Mouse (Mus musculus) layer of hippocampus, adult 8-10 months (tissue): Measurements from ENCODE around the gene Tmem182. TPM values are rescaled to one million over a fixed set of nuclear protein-coding genes. Genes with fewer than 3 reads are reported as not detected.

ENCODE experiments used
- DNase-seq, 2 experiments: peaks; one replicate each; pipeline ENCODE4 v3.0.0; 2022; ENCODE audit warnings: low spot score in 2 of 2
- total RNA-seq, 4 experiments: library from RNA; stranded (reverse); gene quantifications; 2 replicates each; pipeline ENCODE4 v1.2.4; 2022

Tmem182 gene
- total RNA-seq, 4 experiments from 2014 or later = 0.13 to 0.23 (median 0.16) TPM; not detected in 1

- DNase-seq = no peak
Observed at GRCm38 (mm10) chr1:40856846-40857636, 51.6 kb downstream of the Tmem182 start.

- no peak for DNase-seq
Observed at GRCm38 (mm10) chr1:40865043-40865442, 59.6 kb downstream of the Tmem182 start.

DNA sequence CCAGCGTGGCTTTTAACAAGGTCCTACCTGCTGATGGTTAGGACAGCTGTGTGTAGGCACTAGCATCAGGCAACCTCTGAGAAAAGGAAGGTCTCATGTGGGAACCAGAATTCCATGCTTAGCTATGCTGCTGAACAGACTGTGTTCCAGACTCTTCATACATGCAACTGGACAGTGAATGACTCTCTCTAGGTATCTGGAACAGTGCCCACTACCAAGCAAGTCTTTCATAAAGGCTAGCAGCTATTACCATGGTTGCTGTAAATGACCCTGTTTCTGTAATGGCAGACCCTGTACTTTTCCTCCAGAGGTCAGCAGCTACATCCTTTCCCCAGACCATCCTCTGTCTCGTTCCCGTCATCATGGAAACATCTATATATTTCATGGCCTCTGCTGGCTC is 61.7 kb downstream of the Tmem182 start:
- no peak for DNase-seq

DNA sequence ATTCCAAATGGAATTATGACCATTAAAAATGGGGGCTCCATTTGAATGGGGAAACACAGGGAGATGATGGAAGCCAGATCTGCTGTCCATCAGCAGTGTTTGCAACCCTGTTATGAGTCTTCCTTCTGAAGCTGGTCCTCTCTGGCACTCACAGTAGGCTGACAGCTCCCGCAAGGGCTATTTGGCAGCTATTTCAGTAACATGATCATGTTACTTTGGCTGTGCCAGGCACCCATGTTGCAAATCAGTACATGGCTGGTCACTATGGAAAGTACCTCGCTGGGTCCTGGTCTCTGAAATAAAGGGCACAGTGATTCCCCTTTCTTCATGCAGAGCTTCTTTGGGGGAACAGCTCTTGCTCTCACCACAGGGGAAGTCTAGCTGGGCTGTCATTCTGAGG is 62.2 kb downstream of the Tmem182 start:
- DNase-seq = no peak

- no peak for DNase-seq
Observed at GRCm38 (mm10) chr1:40873760-40874455, 68.5 kb downstream of the Tmem182 start.

GRCm38 (mm10) chr1:40874456-40875375 is 69.3 kb downstream of the Tmem182 start:
- no peak for DNase-seq

GRCm38 (mm10) chr1:40879051-40879450 is 73.7 kb downstream of the Tmem182 start:
- DNase-seq = peak; percentile 52 to 83

DNA sequence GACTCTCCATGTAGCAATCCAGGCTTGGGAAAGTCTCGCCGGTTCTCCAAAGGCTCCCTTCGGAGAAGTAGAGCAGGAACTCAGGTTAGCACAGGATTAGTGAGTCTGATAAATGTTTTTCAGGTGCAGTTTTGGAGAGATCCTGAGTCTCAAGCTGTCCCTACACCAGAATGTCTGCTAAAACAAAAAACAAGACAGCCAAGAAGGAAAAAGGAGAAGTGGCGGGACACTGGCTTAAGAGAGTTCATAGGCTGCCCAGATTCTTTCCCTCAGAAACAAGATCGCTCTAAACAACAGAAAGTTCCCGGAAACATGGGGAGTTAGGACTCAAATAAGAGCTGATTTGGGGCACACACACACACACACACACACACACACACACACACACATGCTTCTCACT is 74.1 kb downstream of the Tmem182 start:
- no peak for DNase-seq

GRCm38 (mm10) chr1:40880527-40880926 is 75.1 kb downstream of the Tmem182 start:
- no peak for DNase-seq

GRCm38 (mm10) chr1:40883856-40884255 is 78.5 kb downstream of the Tmem182 start:
- no peak for DNase-seq

- DNase-seq = no peak
Observed at GRCm38 (mm10) chr1:40884943-40885342, 79.5 kb downstream of the Tmem182 start.

GRCm38 (mm10) chr1:40887673-40888072 is 82.3 kb downstream of the Tmem182 start:
- peak; percentile 39 to 65 for DNase-seq

- DNase-seq = no peak
Observed at GRCm38 (mm10) chr1:40888396-40889040, 83.1 kb downstream of the Tmem182 start.

DNA sequence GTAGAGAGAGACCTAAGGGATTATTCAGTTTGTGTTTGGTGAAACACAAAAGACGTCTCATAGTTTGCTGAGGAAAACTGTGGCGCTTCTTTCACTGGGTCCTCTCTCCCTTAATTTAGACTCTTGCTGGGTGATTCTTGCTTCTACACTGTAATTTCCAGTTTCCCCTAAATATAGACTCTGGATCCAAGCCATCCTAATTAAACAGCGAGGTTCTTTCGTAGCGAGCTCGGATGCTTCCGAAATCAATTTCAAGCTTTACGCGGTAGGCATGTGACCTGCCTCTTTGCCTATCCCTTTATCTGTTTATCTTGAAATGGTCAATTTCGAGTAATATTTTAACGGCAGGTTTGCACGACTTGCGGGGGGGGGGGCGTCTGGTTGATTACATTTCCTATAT is 84.2 kb downstream of the Tmem182 start:
- DNase-seq = no peak

- DNase-seq = no peak
Observed at GRCm38 (mm10) chr1:40890246-40890645, 84.8 kb downstream of the Tmem182 start.

DNA sequence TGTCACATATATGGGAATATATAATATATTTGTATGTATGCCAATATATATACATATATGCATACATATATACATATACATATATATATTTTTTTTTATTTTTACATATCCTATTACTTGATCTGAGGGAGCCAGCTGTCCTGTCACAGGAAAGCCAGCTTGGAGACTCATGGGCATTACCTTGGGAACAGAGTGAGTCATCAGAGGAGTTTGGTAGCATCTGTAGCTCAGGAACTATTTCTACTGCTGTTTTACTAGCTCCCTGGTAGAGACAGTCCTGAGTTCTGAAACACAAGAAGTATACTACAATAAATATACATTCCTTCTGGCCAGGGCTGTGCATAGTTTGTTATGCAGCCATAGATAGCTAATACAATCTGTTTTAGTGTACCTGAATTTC is 98.3 kb downstream of the Tmem182 start:
- DNase-seq = no peak

Other genes starting within 250 kb of the Tmem182 start
- 10 to 100 TPM; 16.1 to 29.7 (median 19.4) TPM for gene Slc9a4, start 225.5 kb upstream of the Tmem182 start, total RNA-seq
- gene Slc9a2, start 125.0 kb upstream of the Tmem182 start, total RNA-seq = 10 to 100 TPM; 19.2 to 25.4 (median 21.7) TPM
- 1 to 10 TPM; 5.5 to 6.8 (median 6.1) TPM for gene Mfsd9, start 14.9 kb upstream of the Tmem182 start, total RNA-seq